Mouse (Mus musculus) MEL (cell line): ENCODE results near the gene Rnf10.

Source experiments
- CHD1 ChIP-seq: IDR thresholded peaks from 2 replicates; pipeline ENCODE4 v1.6.1; 2012; ENCODE audit warnings: low read depth, mild to moderate bottlenecking, inconsistent platforms, low read length, improper control_type of control experiment
- CTCF ChIP-seq, 3 experiments: IDR thresholded peaks in 2 of 3; conservative IDR thresholded peaks in 1 of 3; 2 replicates each; pipeline ENCODE4 v1.5.1; 2011 to 2012; ENCODE audit warnings: low read length in 3 of 3, low read depth in 2 of 3, mild to moderate bottlenecking in 2 of 3, improper control_type of control experiment in 1 of 3, inconsistent platforms in 1 of 3, mixed read lengths in 1 of 3, moderate library complexity in 1 of 3; ENCODE audit not compliant: control insufficient read depth in 1 of 3, insufficient read depth in 1 of 3, poor library complexity in 1 of 3, severe bottlenecking in 1 of 3
- E2F4 ChIP-seq: IDR thresholded peaks from 2 replicates; pipeline ENCODE4 v1.6.1; 2011; ENCODE audit warnings: low read depth, low read length, improper control_type of control experiment, borderline replicate concordance
- EP300 ChIP-seq, 2 experiments: IDR thresholded peaks; 2 replicates each; pipeline ENCODE4 v1.6.1; 2011; ENCODE audit warnings: improper control_type of control experiment in 2 of 2, low read length in 2 of 2, low read depth in 1 of 2, mild to moderate bottlenecking in 1 of 2
- GABPA ChIP-seq: IDR thresholded peaks from 2 replicates; pipeline ENCODE4 v1.6.1; 2012; ENCODE audit warnings: low read depth, mild to moderate bottlenecking, inconsistent platforms, low read length, improper control_type of control experiment, moderate library complexity
- MAZ ChIP-seq: IDR thresholded peaks from 2 replicates; pipeline ENCODE4 v1.6.1; 2012; ENCODE audit warnings: low read depth, mild to moderate bottlenecking, inconsistent platforms, low read length, improper control_type of control experiment
- MXI1 ChIP-seq: IDR thresholded peaks from 2 replicates; pipeline ENCODE4 v1.6.1; 2011; ENCODE audit warnings: mild to moderate bottlenecking, low read depth, low read length, improper control_type of control experiment
- MYC ChIP-seq: IDR thresholded peaks from 2 replicates; pipeline ENCODE4 v1.6.1; 2011; ENCODE audit warnings: low read depth, mild to moderate bottlenecking, low read length, improper control_type of control experiment, moderate library complexity
- NELFE ChIP-seq: IDR thresholded peaks from 2 replicates; pipeline ENCODE4 v1.6.1; 2011; ENCODE audit warnings: low read depth, low read length, improper control_type of control experiment
- POLR2A ChIP-seq, 2 experiments: IDR thresholded peaks; 2 replicates each; pipeline ENCODE4 v1.6.1; 2011 to 2012; ENCODE audit warnings: low read length in 2 of 2, mild to moderate bottlenecking in 2 of 2, control low read depth in 1 of 2, improper control_type of control experiment in 1 of 2, low read depth in 1 of 2, moderate library complexity in 1 of 2; ENCODE audit not compliant: control insufficient read depth in 1 of 2, insufficient read depth in 1 of 2, poor library complexity in 1 of 2
- RCOR1 ChIP-seq: IDR thresholded peaks from 2 replicates; pipeline ENCODE4 v1.6.1; 2012; ENCODE audit warnings: low read depth, mild to moderate bottlenecking, inconsistent platforms, low read length, improper control_type of control experiment
- TAL1 ChIP-seq: IDR thresholded peaks from 2 replicates; pipeline ENCODE4 v1.6.1; 2012; ENCODE audit warnings: mild to moderate bottlenecking, inconsistent platforms, low read length, moderate library complexity, mixed read lengths
- ZC3H11A ChIP-seq: IDR thresholded peaks from 2 replicates; pipeline ENCODE4 v1.6.1; 2012; ENCODE audit warnings: low read depth, mild to moderate bottlenecking, inconsistent platforms, low read length, improper control_type of control experiment
- ZKSCAN1 ChIP-seq: IDR thresholded peaks from 2 replicates; pipeline ENCODE4 v1.6.1; 2012; ENCODE audit warnings: low read depth, mild to moderate bottlenecking, inconsistent platforms, low read length, improper control_type of control experiment, moderate library complexity

DNA sequence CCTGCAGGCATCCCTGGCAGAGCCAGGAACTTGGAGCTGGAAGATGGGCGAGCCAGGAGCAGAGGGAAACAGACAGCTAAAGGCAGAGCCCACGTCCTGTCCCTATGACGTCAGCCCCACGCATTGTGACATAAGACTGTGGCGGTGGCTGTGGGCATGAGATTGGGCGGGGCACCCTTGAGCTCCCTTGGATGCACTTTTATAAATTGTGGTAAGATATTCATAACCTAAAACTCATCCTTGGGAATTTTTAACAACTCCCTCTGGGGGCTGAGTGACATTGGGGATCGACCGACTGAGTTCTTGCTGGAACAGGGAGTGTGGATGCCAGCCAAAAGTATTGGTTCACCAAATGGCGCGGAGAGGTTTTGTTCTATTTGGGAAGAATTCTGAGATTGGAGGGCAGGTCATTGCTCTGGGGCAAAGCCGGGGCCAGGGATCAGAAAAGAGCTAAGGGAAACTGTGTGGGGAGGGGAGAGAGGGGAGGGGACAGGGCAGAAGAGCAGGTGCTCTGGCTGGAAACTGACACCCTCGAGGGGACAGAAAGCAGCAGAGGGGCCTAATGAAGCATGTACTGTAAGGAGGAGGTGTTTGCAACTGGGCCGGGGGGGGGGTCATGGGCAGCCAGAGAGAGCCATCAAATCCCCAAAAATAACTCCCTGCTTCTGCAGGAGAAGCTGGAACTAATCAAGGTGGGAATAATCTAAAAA, 51.6 kb downstream of the Rnf10 start:
- TF ChIP-seq EP300 (IDR thresholded peaks at IDR 0.05; ENCODE audit: low read depth in 1 of 2, low read length in 2 of 2) (no peak), POLR2A (IDR thresholded peaks at IDR 0.05; ENCODE audit: control insufficient read depth in 1 of 2, insufficient read depth in 1 of 2, low read depth in 1 of 2, low read length in 2 of 2, poor library complexity in 1 of 2) (no peak), ZKSCAN1 (no peak), ZC3H11A (no peak), MAZ (no peak), GABPA (no peak), TAL1 (no peak), CTCF (IDR thresholded peaks at IDR 0.05 in 2 of 3, conservative IDR thresholded peaks at IDR 0.05 in 1 of 3; ENCODE audit: control insufficient read depth in 1 of 3, insufficient read depth in 1 of 3, low read depth in 2 of 3, low read length in 3 of 3, poor library complexity in 1 of 3, severe bottlenecking in 1 of 3) (no peak), NELFE (no peak), RCOR1 (no peak), MYC (no peak), MXI1 (no peak), CHD1 (no peak), E2F4 (no peak)
